ENCODE assay signal across 26 mouse cellular contexts in genomic region chr19:30317314-30317713, GRCm38 (mm10).
"Had no signal": no experiment of that assay in that cellular context is flagged by ENCODE, and none has a peak within 500 bp of the region (broad histone marks: within the 10 kb centered on the region; RNA-seq: fewer than 3 reads in every experiment).

No protein-coding gene starts in this region.

- DNase-seq: gastrocnemius, postnatal 14 days; gastrocnemius, postnatal 36 days; heart, adult 11 months; heart, adult 2 months; heart, postnatal 36 days; kidney, adult 18-20 months; kidney, adult 8-10 months; kidney, postnatal 14 days; kidney, postnatal 36 days; layer of hippocampus, adult 9-11 months; layer of hippocampus, postnatal 36 days; left cerebral cortex, postnatal 4 days had no signal

- H3K4me3 ChIP-seq: heart, adult 2 months; heart, embryonic 13.5 days; heart, embryonic 15.5 days; hindbrain, embryonic 13.5 days; intestine, embryonic 15.5 days; kidney, embryonic 15.5 days; limb, embryonic 13.5 days; limb, embryonic 15.5 days; liver, embryonic 12.5 days had no signal

- H3K27ac ChIP-seq: heart, adult 2 months; heart, embryonic 13.5 days; heart, embryonic 15.5 days; hindbrain, embryonic 13.5 days; intestine, embryonic 15.5 days; kidney, embryonic 15.5 days; kidney, postnatal 0 days; limb, embryonic 13.5 days; limb, embryonic 15.5 days; liver, embryonic 12.5 days; liver, embryonic 14.5 days had no signal

- H3K9ac ChIP-seq: heart, embryonic 13.5 days; heart, embryonic 15.5 days; hindbrain, embryonic 13.5 days; intestine, embryonic 15.5 days; kidney, embryonic 15.5 days; limb, embryonic 13.5 days; limb, embryonic 15.5 days; liver, embryonic 12.5 days; liver, embryonic 14.5 days had no signal

- H3K9me3 ChIP-seq: heart, embryonic 13.5 days; heart, embryonic 15.5 days; hindbrain, embryonic 13.5 days; intestine, embryonic 15.5 days; kidney, embryonic 15.5 days; limb, embryonic 13.5 days; limb, embryonic 15.5 days; liver, embryonic 12.5 days had no signal

- H3K4me2 ChIP-seq: heart, embryonic 11.5 days; heart, embryonic 13.5 days; heart, embryonic 15.5 days; hindbrain, embryonic 13.5 days; intestine, embryonic 15.5 days; kidney, embryonic 15.5 days; limb, embryonic 13.5 days; limb, embryonic 15.5 days; liver, embryonic 12.5 days had no signal

- H3K4me1 ChIP-seq: heart, embryonic 13.5 days; heart, embryonic 15.5 days; hindbrain, embryonic 13.5 days; intestine, embryonic 15.5 days; kidney, embryonic 15.5 days; limb, embryonic 13.5 days; limb, embryonic 15.5 days; liver, embryonic 12.5 days had no signal

- ATAC-seq: hindbrain, embryonic 16.5 days; inflammation-experienced regulatory T-cells, adult 6 months; intestine, embryonic 15.5 days; intestine, postnatal 0 days; liver, embryonic 12.5 days had no signal

- H3K27me3 ChIP-seq: heart, embryonic 13.5 days; heart, embryonic 15.5 days; hindbrain, embryonic 13.5 days; intestine, embryonic 15.5 days; kidney, embryonic 15.5 days; limb, embryonic 13.5 days; limb, embryonic 15.5 days; liver, embryonic 12.5 days had no signal

- H3K36me3 ChIP-seq: heart, embryonic 13.5 days; heart, embryonic 15.5 days; hindbrain, embryonic 13.5 days; intestine, embryonic 15.5 days; kidney, embryonic 15.5 days; limb, embryonic 13.5 days; limb, embryonic 15.5 days; liver, embryonic 12.5 days had no signal
